Mouse (Mus musculus): ENCODE data around the gene Gm5475.
"Not testable (repeated sequence)": the region's sequence is repeated elsewhere in the genome, so short reads cannot be mapped to it uniquely, and the experiment has no call there.

Gene Gm5475

GRCm38 (mm10) chr15:100421758-100422197, at the start of gene Gm5475:
Gm5475 (plus strand) TSS chr15:100422147.
- DNase-seq (ENCODE audit: low spot score) = not testable (repeated sequence)

DNA sequence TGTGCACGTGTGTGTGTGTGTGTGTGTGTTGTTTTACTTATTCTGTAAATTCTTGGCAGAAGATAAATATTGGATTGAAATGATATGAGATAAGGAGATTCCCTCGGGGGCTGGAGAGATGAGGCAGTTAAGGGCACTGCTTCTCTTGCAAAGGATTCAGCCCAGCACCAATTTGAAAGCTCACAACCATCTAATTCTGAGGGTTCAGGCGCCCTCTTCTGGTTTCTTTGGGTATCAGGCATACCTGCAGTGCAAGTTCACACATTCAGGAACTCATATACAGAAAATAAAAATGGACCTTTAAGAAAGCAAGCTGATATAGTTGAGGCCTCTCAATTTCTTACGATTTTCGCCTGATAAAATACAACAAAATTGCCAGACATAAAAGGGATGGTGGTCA, 46.9 kb upstream of the Gm5475 start:
- DNase-seq (ENCODE audit: low spot score) = peak; percentile 55

- DNase-seq (ENCODE audit: low spot score) = not testable (repeated sequence)
Observed at GRCm38 (mm10) chr15:100377847-100378505, 44.0 kb upstream of the Gm5475 start.

DNA sequence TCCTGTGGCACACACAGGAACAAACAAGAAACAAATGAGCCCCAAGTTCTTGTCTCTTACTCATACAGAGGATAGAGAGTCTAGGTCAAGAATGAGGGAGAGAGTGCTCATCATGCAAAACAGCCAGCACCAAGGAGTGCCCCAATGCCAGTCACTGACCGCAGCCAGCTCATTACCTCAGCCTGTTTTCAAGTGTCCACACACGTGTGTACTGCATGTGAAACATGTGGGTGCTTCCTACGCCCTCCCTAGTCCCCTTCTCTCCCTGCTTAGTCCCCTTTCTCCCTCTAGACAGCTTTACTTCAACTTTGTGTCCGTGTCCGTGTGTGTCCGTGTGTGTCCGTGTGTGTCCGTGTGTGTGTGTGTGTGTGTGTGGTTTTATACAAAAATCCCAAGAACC, 42.3 kb upstream of the Gm5475 start:
- no peak for DNase-seq (ENCODE audit: low spot score)

DNA sequence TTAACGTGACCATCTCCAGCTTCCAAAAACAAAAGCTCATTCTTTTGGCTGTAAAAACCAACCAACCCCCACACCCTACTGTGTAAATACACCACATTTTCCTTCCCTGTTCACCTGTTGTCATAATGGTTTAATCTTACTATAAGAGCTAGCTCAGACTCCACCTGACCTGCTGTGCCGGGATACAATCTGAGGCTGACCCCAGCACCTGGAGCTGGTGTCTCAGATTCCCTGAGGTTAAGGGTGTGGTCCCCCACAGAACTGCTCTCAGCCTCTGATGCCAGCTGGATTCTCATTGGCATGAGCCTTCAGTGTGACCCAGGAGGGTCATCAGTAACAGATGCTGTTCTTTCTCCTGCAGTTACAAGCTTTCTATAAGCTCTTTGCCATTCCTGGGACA, 41.8 kb upstream of the Gm5475 start:
- no peak for DNase-seq (ENCODE audit: low spot score)

- DNase-seq (ENCODE audit: low spot score) = no peak
Observed at GRCm38 (mm10) chr15:100385705-100386104, 36.2 kb upstream of the Gm5475 start.

DNA sequence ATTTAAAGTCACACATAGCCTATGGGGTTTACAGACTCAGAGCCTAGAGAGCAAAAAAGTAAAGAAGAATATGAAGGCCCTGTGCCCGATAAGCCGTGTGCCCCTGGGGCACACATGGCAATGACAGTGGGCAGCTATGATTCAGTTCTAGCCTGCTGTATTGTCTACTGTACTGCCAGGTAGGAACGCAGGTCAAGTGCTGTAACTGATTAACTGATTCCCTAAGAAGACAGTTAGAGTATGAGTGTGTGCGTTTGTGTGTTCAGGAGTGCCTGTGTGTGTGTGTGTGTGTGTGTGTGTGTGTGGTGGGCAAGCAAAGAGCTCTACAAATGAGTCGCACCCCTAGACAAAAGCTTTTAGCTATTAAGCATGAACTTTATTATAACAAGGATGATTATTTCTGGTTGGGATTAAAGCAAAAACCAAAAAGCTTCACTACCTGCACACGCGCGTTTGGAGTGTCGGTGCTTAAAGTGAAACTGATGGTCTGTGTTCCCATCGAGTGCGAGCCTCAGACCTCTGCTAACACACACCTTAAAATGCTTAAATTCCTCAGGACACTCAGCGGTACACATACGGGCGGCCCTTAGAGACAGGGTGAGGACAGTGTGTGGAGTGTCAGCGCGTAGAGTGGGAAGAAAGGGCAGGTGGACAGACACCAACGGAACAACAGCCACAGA, 34.3 kb upstream of the Gm5475 start:
- DNase-seq (ENCODE audit: low spot score) = no peak

- no peak for DNase-seq (ENCODE audit: low spot score)
Observed at GRCm38 (mm10) chr15:100388224-100388835, 33.6 kb upstream of the Gm5475 start.

DNA sequence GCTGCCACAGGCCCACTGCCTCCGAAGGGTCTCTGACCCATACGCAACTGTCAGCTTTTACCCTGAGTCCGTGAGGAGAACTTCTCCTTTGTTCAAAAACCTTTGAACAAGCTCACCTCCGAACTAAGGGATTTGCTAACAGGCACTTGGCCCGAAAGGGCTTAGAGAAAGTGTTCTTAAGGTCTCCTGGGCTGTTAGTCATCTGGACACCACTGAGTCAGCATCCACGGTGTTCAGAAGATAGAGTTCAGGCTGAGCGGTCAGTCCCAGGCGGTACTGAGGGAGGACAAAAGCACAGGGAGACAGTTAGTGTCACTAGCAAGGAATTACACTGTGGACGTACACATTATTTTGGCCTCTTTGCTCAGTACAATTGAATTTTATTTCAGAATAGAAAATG, 33.1 kb upstream of the Gm5475 start:
- no peak for DNase-seq (ENCODE audit: low spot score)

- no peak for DNase-seq (ENCODE audit: low spot score)
Observed at GRCm38 (mm10) chr15:100391066-100391465, 30.9 kb upstream of the Gm5475 start.

DNA sequence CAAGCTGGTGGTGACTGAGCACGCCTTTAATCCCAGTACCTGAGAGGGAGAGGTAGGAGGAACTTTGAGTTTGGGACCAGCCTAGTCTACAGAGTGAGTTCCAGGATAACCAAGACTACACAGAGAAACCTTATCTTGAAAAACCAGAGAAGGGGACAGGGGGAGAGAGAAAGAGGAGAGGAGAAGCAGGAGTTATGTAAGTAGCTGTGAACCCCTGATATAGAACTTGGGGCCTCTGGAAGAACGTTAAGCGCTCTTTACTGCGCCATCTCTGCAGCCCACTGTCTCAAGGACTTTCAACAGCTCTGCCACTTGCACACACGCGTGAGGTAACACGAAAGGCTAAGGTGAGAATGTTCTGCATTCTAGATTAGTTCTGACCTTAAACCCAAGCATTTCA, 30.3 kb upstream of the Gm5475 start:
- DNase-seq (ENCODE audit: low spot score) = no peak

DNA sequence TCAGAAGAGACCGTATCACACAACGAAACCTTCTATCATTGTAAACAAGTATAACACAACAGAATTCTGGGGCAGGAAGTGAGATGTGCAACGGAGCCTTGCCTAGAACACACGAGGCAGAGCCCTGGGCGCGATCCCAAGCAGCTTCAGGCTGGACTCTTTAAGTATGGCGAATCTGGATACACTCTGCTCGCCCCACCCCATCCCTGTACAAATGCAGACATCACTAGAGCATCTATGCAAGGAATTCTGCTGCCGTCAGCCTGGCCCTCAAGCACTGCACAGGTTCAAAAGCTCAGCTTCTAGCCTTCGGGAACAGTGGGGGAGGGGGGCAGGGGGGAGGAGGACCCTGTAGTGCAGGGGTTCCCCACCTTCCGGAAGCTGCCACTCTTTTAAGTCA, 28.9 kb upstream of the Gm5475 start:
- DNase-seq (ENCODE audit: low spot score) = no peak

GRCm38 (mm10) chr15:100395561-100395960, 26.4 kb upstream of the Gm5475 start:
- DNase-seq (ENCODE audit: low spot score) = no peak

GRCm38 (mm10) chr15:100400592-100401250, 21.2 kb upstream of the Gm5475 start:
- no peak for DNase-seq (ENCODE audit: low spot score)

GRCm38 (mm10) chr15:100401811-100402210, 20.1 kb upstream of the Gm5475 start:
- DNase-seq (ENCODE audit: low spot score) = no peak

GRCm38 (mm10) chr15:100402347-100402746, 19.6 kb upstream of the Gm5475 start:
- no peak for DNase-seq (ENCODE audit: low spot score)

DNA sequence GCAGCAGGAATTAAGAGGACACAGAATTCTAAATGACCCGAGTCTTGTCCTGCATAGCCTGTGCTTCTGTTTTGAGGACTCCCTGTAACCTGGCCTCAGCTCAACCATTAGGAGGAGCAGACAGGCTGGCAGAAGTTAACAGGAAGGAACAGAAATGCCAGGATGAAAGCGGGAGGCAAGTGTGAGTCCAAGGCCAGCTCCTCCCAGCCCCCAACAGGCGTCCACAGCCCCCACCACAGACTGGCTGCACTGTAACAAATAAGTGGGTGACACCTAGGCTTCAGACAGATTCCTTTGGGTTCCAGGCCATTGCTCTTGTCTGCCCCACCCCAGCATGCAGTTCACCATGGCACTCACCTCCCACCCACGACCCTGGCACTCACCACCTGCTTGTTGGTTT, 19.1 kb upstream of the Gm5475 start:
- no peak for DNase-seq (ENCODE audit: low spot score)

DNA sequence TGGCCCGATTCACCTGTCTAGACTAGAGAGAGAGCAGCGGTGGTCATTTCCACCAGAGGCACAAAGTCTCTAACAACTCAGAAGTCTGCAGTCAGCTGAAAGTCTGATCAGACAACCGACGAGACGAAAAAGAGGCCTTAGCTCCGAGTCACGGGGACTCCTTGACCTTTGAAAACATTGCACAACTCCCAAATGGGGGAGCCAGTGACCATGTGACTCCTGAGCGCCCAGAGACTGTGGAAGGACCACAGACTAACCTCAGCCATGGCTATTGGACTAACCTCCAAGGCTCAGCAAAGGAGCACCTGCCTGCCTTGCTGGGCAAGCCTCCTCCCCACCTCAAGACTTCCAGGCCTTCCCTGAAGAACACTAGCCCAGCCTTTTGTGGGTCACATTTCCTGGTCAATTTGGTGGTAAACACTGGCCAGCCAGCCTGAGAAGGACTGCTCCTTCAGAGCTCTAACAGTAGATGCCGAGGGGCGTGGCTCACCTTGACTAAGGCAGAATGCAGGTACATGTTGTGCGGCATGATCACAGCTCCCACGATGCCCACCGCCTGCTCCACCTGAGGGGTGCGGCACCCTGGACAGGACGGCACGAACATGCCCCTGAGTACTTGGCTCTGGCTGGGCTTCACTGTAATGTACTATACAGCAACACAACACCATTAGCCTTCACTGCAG, 18.5 kb upstream of the Gm5475 start:
- DNase-seq (ENCODE audit: low spot score) = no peak

GRCm38 (mm10) chr15:100406088-100406487, 15.9 kb upstream of the Gm5475 start:
- DNase-seq (ENCODE audit: low spot score) = no peak

DNA sequence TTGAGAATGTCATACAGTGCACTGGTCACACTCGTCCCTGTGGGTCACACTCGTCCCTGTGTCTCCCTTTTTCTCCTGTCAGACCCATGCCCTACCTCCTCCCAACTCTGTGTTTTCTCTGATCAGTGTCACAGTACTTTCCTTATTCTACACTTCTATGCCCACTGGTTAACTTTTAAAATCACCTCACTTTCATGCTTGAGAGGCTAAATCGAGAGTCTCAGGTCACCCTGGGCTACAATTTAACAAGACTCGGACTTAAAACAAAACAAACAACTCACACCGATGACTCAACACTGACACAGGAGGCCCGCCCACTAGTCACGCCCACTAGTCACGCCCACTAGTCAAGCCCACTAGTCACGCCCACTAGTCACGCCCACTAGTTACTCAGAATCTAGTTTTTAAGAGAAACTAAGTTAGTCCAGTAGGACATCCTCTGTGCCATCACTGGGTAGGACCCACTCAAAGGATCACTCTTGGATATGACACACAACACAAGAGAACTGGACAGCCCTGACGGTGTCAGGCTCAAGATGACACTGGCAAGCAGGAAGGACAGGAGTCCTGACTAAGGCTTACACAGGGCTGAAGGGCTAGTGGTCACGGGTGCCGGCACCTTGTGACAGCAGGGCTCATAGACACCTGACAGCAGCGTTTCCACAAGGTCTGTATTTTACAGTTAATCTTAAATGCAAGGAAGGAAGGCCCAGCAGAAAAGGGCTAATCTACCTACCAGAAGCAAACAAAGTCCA, 10.9 kb upstream of the Gm5475 start:
- DNase-seq (ENCODE audit: low spot score) = no peak

DNA sequence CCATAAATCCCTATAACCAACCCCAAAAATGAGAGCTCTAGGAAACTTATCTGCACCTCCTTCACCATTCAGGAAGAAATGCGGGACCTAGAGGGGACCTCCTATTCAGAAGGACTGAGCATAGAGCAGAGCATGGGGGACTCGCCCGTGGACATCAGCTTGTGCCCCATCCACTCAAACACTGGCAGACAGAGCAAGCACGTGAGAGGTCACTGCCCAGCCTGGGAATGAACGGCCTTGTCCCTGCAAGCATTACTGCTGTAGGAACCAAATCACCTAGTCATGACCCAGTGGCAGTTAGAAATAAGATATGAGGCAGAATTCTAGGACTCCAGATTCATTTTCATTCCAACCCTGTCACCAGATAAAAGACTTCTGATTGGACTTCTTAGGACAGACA, 10.2 kb upstream of the Gm5475 start:
- DNase-seq (ENCODE audit: low spot score) = no peak

DNA sequence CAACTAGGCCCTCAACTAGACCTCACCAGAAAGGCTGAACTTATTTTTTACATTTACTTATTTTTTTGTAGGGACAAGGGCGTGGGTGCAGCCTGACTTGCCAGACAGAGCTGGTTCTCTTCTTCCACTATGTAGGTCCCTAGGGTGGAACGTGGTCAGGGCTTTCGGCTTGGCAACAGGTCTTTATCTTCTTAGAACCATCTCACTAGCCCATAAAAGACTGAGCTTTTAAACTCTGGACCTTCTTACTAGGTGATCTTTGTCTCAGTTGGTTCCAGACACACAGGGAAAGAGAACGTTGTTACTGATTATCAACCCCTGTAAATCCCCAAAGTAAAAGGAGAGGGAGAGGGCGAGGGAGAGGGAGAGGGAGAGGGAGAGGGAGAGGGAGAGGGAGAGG, 8.6 kb upstream of the Gm5475 start:
- DNase-seq (ENCODE audit: low spot score) = no peak
